8 mouse cellular contexts compared by ENCODE assay signal in the genomic region with DNA sequence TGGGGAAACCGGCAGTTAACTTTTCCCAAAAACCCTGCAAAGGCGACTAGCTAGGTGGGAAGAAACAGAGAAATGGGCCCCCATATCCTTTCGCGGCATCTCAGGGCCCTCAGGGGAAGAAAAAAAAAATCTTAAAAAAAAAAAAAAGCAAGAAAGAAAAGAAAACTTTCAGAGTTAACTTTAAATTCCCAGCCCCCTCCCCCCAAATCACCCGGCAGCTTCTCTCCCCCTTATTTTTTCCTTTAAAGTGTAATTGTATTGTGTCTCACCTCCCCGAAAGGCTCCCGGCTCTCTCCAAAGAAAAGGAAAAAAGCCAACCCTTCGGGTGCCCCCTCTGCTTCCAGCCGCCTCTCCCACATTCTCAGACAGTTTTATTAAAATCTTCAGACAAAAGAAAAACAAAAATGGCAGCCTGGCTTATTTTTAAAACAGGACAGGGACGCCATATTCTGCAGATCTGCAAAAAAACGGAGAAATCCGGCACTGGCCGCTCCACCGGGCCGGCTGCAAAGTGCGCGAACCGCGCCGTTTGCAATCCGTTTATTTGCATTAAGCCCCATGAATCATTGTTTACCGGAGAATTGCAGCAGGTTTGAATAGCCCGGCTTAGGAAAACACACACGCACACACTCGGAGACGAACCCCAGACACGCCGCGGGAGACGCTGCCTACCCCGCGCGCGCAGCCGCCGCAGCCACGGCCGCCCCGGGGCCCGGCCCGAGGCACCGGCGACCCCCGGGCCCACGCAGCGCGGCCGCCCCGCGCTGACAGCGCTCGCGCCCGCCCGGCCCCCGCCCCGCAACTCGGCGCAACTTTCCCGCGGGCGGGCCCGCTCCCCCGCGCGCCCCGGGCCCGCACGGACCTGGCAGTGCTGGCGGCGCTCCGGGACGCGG. TPM values are rescaled to one million over a fixed set of nuclear protein-coding genes. Genes with fewer than 3 reads are reported as not detected.
DNase-seq lines count a peak whose midpoint lies in the region; ATAC-seq and TF ChIP-seq lines count a peak whose summit lies in the region.

No protein-coding gene starts in this region.

- H3K9ac ChIP-seq in heart, embryonic 16.5 days (ENCODE audit: low read length), result peak overlapping the region; percentile 96
- H3K9ac ChIP-seq in stomach, postnatal 0 days (ENCODE audit: low read length), result peak overlapping the region; percentile 97

- H3K36me3 ChIP-seq in heart, embryonic 16.5 days (ENCODE audit: control insufficient read depth, insufficient read depth), result no peaks in the 10 kb centered on the region
- H3K36me3 ChIP-seq in stomach, postnatal 0 days (ENCODE audit: control insufficient read depth, insufficient read depth, low read length), result no peaks in the 10 kb centered on the region; the same call in 1 of the 2 replicates

- WGBS in heart, embryonic 16.5 days, result under 1% methylated on average over 67 of the region's 74 CpGs
- WGBS in stomach, postnatal 0 days, result under 1% methylated on average over 52 of the region's 74 CpGs

- H3K9me3 ChIP-seq in heart, embryonic 16.5 days (replicated peaks; ENCODE audit: control insufficient read depth, low read length), result no peaks in the 10 kb centered on the region
- no peaks in the 10 kb centered on the region for H3K9me3 ChIP-seq in stomach, postnatal 0 days (ENCODE audit: control insufficient read depth, low read length)

- H3K4me2 ChIP-seq in heart, embryonic 16.5 days (ENCODE audit: low read depth, low read length), result peak overlapping the region; percentile 96
- peak overlapping the region; percentile 92 for H3K4me2 ChIP-seq in stomach, postnatal 0 days (replicated peaks; ENCODE audit: low read depth)

- no peak for TF ChIP-seq EP300 in stomach, postnatal 0 days (optimal IDR thresholded peaks at IDR 0.05)

- DNase-seq in embryo, embryonic 10.5 days (ENCODE audit: low spot score), result peak; percentile 63
- no peak for DNase-seq in embryo, embryonic 10 days (ENCODE audit: low spot score)
- DNase-seq in cerebellum, postnatal 10 days, result peak; percentile 61 to 65
- DNase-seq in kidney, postnatal 4 days, result peak; percentile 45 to 69
- DNase-seq in mesoderm, embryonic 11.5 days (ENCODE audit: low read depth, low spot score), result peak; percentile 51
- DNase-seq in stomach, postnatal 0 days (ENCODE audit: low spot score), result peak; percentile 74

- H3K4me3 ChIP-seq in heart, embryonic 16.5 days (ENCODE audit: low read length), result peak overlapping the region; percentile 76
- H3K4me3 ChIP-seq in stomach, postnatal 0 days (ENCODE audit: low read depth, low read length), result peak overlapping the region; percentile 78

- peak overlapping the region; percentile 95 for H3K27ac ChIP-seq in heart, embryonic 16.5 days (ENCODE audit: low read length)
- peak overlapping the region; percentile 99 for H3K27ac ChIP-seq in stomach, postnatal 0 days (replicated peaks)

- ATAC-seq in CD4-positive, CD25-positive, alpha-beta regulatory T cell, adult 4 months, result peak; percentile 30
- ATAC-seq in heart, embryonic 16.5 days (replicated peaks; ENCODE audit: extremely low read depth, insufficient read depth, low FRiP score), result peak; percentile 12; the same call in 1 of the 2 replicates
- ATAC-seq in stomach, postnatal 0 days (ENCODE audit: low FRiP score, low TSS enrichment), result peak; percentile 55

- H3K4me1 ChIP-seq in heart, embryonic 16.5 days (ENCODE audit: control insufficient read depth, insufficient read depth, low read length), result peaks cover 40% of the 10 kb centered on the region
- peaks cover 13% of the 10 kb centered on the region for H3K4me1 ChIP-seq in stomach, postnatal 0 days (replicated peaks; ENCODE audit: control insufficient read depth, insufficient read depth)

- TF ChIP-seq CTCF in stomach, postnatal 0 days (IDR thresholded peaks at IDR 0.05; ENCODE audit: low read depth), result no peak

- no peaks in the 10 kb centered on the region for H3K27me3 ChIP-seq in heart, embryonic 16.5 days (ENCODE audit: control insufficient read depth, insufficient read depth, low read length)
- H3K27me3 ChIP-seq in stomach, postnatal 0 days (ENCODE audit: control insufficient read depth, insufficient read depth, low read length), result no peaks in the 10 kb centered on the region

RNA-seq across cellular contexts. Expression of gene Zfp362, which starts 0.4 kb away (rescaled TPM):
- polyA plus RNA-seq in CD4-positive, CD25-positive, alpha-beta regulatory T cell, adult 4 months (2017; shearing (Covaris generic)), result 1 to 10 TPM; 8.3 to 8.4 TPM
- 17.2 and 18.2 TPM in 2 replicates for polyA plus RNA-seq in heart, embryonic 16.5 days (2015; fragmentation: Nextera tagmentation; extraction: Ambion mirVana)
- polyA plus RNA-seq in stomach, postnatal 0 days (2015; fragmentation: Nextera tagmentation; extraction: Ambion mirVana), result 11.3 and 13.9 TPM in 2 replicates

RNA-seq across cellular contexts. Expression of gene A3galt2, which starts 50.2 kb away (rescaled TPM):
- polyA plus RNA-seq in CD4-positive, CD25-positive, alpha-beta regulatory T cell, adult 4 months (2017; shearing (Covaris generic)), result under 1 TPM; 0.18 to 0.22 TPM
- polyA plus RNA-seq in heart, embryonic 16.5 days (2015; fragmentation: Nextera tagmentation; extraction: Ambion mirVana), result 0.04 and 0.11 TPM in 2 replicates
- polyA plus RNA-seq in stomach, postnatal 0 days (2015; fragmentation: Nextera tagmentation; extraction: Ambion mirVana), result 0.02 TPM in 1 of 2 replicates, not detected in the other
